Mouse (Mus musculus) forebrain, embryonic 13.5 days (tissue): ENCODE data around the gene Coq9. TPM values are rescaled to one million over a fixed set of nuclear protein-coding genes. Genes with fewer than 3 reads are reported as not detected.

Source experiments
- ATAC-seq: fragments of 200-750 bp; cut with Nextera tagmentation; 2 replicates; pipeline ENCODE4 v1.8.0; 2017
- H3K27ac ChIP-seq: fragments of 300-500 bp; sonication (generic); 2 replicates; pipeline ENCODE4 v1.5.1; 2015; ENCODE audit warnings: inconsistent platforms, mild to moderate bottlenecking, moderate library complexity
- H3K27me3 ChIP-seq: fragments of 300-500 bp; sonication (generic); 2 replicates; pipeline ENCODE4 v1.6.1; 2015; ENCODE audit warnings: mild to moderate bottlenecking, inconsistent platforms
- H3K36me3 ChIP-seq: fragments of 300-500 bp; sonication (generic); 2 replicates; pipeline ENCODE4 v1.6.1; 2015; ENCODE audit warnings: mild to moderate bottlenecking, inconsistent platforms; ENCODE audit not compliant: poor library complexity, severe bottlenecking
- H3K4me1 ChIP-seq: fragments of 300-500 bp; sonication (generic); 2 replicates; pipeline ENCODE4 v1.6.1; 2015; ENCODE audit warnings: inconsistent platforms
- H3K4me2 ChIP-seq: fragments of 300-500 bp; sonication (generic); 2 replicates; pipeline ENCODE4 v1.6.1; 2015; ENCODE audit warnings: inconsistent platforms, mild to moderate bottlenecking, moderate library complexity
- H3K4me3 ChIP-seq: fragments of 300-500 bp; sonication (generic); 2 replicates; pipeline ENCODE4 v1.5.1; 2015; ENCODE audit warnings: mild to moderate bottlenecking, inconsistent platforms
- H3K9ac ChIP-seq: fragments of 300-500 bp; sonication (generic); 2 replicates; pipeline ENCODE4 v1.6.1; 2015; ENCODE audit warnings: mild to moderate bottlenecking, inconsistent platforms
- H3K9me3 ChIP-seq: fragments of 300-500 bp; sonication (generic); replicated peaks from 2 replicates; pipeline ENCODE4 v1.6.1; 2016; ENCODE audit warnings: inconsistent platforms
- whole genome bisulfite sequencing: fragments of 180-500 bp; shearing (Covaris S2); methylation state at CpG from one replicate; pipeline ENCODE4 v1.1.7; 2015; 5-methylcytosine and 5-hydroxymethylcytosine counted together
- polyA plus RNA-seq: library from polyadenylated mRNA; unstranded; fragments of >200 nt; fragmentation: Nextera tagmentation; extraction: Ambion mirVana; gene quantifications from 2 replicates; pipeline ENCODE4 v1.2.1, GENCODE M21; 2015

Gene Coq9
- polyA plus RNA-seq, 1 experiment from 2014 or later: 55.0 TPM

DNA sequence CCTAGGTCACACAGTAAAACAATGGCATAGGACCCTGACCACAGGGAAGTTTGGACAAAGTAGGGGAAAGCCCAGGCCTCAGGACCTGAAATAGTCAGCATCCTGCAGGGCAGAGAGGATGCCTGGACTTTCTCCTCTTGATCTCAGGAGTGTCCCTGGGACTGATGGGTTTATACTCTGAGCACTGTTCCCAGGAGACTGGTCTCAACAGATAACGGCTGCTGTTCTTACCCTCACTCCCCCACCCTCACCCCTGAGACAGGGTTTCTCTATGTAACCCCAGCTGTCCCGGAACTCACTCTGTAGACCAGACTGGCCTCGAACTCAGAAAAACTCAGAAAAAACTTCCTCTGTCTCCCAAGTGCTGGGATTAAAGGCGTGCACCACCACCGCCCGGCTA, 29.7 kb upstream of the Coq9 start:
- Histone ChIP-seq H3K36me3 (no peaks in the 10 kb centered on the region), H3K4me3 (no peak overlapping the region)
- no peak for ATAC-seq

DNA sequence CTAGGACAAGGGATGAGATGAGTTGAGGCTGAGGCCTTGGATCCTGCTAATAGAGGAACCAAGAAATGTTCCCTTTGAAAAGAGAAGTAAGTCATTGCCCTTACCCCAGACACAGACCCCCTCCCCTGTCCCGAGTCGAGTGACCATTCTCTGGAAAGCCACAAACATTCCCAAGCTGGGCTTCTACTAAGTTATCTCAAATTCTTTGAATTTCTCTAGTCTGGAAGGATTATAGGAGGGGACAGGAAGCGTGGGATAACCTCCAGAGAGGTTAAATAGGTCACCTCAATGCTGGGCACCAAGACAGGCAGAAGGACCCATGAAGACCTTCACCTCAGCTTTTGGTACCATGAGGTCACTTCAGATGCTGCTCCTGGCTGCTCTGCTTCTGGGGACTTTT, 28.0 kb upstream of the Coq9 start, which contains the start of gene Ccl17:
TSS of gene Ccl17 (plus strand) at position 301 of the 400 bp plus-strand sequence.
- H3K36me3 ChIP-seq: no peaks in the 10 kb centered on the region
- no peak for ATAC-seq
- H3K27me3 ChIP-seq: no peaks in the 10 kb centered on the region
- peaks cover 6% of the 10 kb centered on the region; the same call in 1 of the 2 replicates for H3K4me1 ChIP-seq
- H3K4me3 ChIP-seq: no peak within 1 kb of the TSS
- no peaks in the 10 kb centered on the region for H3K9me3 ChIP-seq
- H3K27ac ChIP-seq: no peak within 1 kb of the TSS
- H3K4me2 ChIP-seq: no peak within 1 kb of the TSS
- 84% methylated on average over 3 of the region's 3 CpGs for WGBS
- H3K9ac ChIP-seq: no peak within 1 kb of the TSS

More for the DNA sequence above, 29.7 kb upstream of the Coq9 start:
- no peak overlapping the region for H3K4me2 ChIP-seq
- H3K27me3 ChIP-seq: no peaks in the 10 kb centered on the region
- H3K9ac ChIP-seq: no peak overlapping the region
- 86% methylated on average over 6 of the region's 6 CpGs for WGBS
- no peak overlapping the region for H3K27ac ChIP-seq
- H3K9me3 ChIP-seq: no peaks in the 10 kb centered on the region
- peaks cover 6% of the 10 kb centered on the region; the same call in 1 of the 2 replicates for H3K4me1 ChIP-seq

DNA sequence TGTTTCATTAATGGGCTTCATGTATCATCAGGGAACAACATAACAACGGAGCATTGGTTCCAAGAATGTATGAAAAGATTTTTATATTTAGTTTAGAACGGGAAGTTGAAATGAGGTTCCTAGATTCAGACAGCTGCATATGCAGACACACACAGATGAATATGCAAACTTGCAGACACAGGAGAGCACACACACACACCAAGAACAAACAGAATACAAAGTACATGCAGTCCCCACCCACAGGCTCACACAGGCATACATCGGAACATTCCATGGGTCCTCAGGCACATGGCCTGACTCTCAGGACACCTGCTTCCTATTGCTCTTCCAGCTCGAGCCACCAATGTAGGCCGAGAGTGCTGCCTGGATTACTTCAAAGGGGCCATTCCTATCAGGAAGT, 27.3 kb upstream of the Coq9 start:
- Histone ChIP-seq H3K36me3 (no peaks in the 10 kb centered on the region), H3K4me3 (no peak overlapping the region), H3K27me3 (no peaks in the 10 kb centered on the region), H3K27ac (no peak overlapping the region), H3K9ac (no peak overlapping the region), H3K4me2 (no peak overlapping the region), H3K9me3 (no peaks in the 10 kb centered on the region), H3K4me1 (peaks cover 6% of the 10 kb centered on the region; the same call in 1 of the 2 replicates)
- no peak for ATAC-seq
- 85% methylated on average over 5 of the region's 5 CpGs for WGBS

DNA sequence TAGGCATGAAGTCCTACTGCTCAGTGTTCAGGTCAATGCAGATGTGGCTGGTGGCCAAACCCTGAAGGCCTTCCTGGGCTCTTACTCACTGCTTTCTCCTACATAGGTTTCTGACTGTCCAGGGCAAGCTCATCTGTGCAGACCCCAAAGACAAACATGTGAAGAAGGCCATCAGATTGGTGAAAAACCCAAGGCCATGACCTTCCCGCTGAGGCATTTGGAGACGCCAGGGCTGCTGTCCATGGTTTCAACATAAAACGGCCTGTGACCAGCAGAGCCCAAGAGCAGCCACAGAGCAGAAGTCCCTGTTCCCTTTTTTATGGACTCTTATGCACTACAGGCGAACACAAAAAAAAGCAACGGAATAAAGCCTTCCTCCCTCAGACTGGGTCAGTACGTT, 26.5 kb upstream of the Coq9 start:
- no peak for ATAC-seq
- H3K36me3 ChIP-seq: no peaks in the 10 kb centered on the region

DNA sequence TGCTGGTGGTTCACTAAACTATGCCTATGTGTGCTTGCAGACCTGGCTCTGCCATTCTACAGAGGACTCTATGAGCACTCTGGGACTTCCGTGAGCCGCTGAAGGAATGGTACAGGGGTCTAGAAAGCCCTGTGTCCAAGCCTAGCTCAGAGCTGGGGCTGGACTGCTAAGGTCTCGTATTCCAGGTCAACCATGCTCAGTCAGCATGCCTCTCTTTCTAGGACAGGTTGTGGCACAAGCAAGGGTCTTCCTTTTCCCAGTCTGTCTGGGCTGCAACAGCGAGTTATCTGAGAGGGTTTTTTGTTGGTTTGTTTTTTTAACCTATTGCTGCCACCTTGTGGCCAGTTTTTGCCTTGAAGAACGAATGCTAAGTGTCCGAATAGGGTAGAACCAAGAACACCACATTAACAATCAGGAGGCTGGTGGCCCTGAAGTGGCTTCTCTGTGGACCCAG, 25.4 kb upstream of the Coq9 start:
- no peaks in the 10 kb centered on the region for H3K27me3 ChIP-seq
- peak overlapping the region; percentile 36 for H3K9ac ChIP-seq
- WGBS: 26% methylated on average over 6 of the region's 6 CpGs
- H3K4me2 ChIP-seq: peak overlapping the region; percentile 49
- H3K27ac ChIP-seq: peak overlapping the region; percentile 10; the same call in 1 of the 2 replicates
- H3K4me3 ChIP-seq: peak overlapping the region; percentile 26
- H3K9me3 ChIP-seq: no peaks in the 10 kb centered on the region
- peak; percentile 76 for ATAC-seq
- H3K4me1 ChIP-seq: peaks cover 6% of the 10 kb centered on the region; the same call in 1 of the 2 replicates
- H3K36me3 ChIP-seq: no peaks in the 10 kb centered on the region

More for the DNA sequence above, 26.5 kb upstream of the Coq9 start:
- Histone ChIP-seq H3K4me1 (peaks cover 6% of the 10 kb centered on the region; the same call in 1 of the 2 replicates), H3K9ac (no peak overlapping the region), H3K27ac (no peak overlapping the region), H3K9me3 (no peaks in the 10 kb centered on the region), H3K4me2 (no peak overlapping the region), H3K27me3 (no peaks in the 10 kb centered on the region), H3K4me3 (no peak overlapping the region)
- WGBS: 85% methylated on average over 6 of the region's 6 CpGs

DNA sequence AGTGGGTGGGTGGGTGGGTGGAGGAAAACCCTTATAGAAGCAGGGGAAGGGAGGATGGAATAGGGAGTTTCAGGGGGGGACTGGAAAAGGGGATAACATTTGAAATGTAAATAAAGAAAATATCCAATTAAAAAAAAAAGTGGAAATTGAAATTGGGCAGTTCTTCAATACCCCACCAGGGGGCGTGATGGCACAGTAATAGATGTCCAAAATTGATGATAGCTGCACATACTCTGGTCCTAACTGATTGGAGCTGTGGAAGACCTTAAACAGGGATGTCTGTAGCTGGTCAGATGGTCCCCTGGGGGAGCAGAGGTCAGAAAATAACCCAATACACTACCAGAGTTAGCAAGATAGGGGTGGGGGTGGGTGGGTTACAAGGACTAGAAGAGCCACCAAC, 23.6 kb upstream of the Coq9 start:
- no peak overlapping the region for H3K4me3 ChIP-seq
- H3K36me3 ChIP-seq: no peaks in the 10 kb centered on the region
- 0% methylated on average over 1 of the region's 1 CpGs for WGBS
- H3K9me3 ChIP-seq: no peaks in the 10 kb centered on the region
- H3K9ac ChIP-seq: no peak overlapping the region
- H3K27me3 ChIP-seq: no peaks in the 10 kb centered on the region
- ATAC-seq: no peak
- H3K4me1 ChIP-seq: peaks cover 6% of the 10 kb centered on the region; the same call in 1 of the 2 replicates
- no peak overlapping the region for H3K4me2 ChIP-seq
- H3K27ac ChIP-seq: no peak overlapping the region

DNA sequence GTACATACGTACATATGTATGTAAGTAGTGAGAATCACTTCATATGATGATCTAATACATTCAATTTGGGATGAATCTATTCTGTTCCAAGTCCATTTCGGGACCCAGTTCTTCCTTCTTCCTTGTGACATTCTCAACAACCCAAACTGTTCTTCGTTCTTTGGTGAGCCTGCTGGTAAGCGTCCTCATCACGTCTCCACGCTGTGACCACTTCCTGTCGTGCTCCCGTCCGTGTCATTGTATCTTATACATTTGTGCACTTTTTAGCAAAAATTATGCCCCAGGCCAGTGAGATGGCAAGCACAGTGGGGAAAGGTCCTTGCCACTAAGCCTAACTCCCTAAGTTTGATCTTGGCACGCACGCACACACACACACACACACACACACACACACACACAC, 20.2 kb upstream of the Coq9 start:
- no peak for ATAC-seq
- peaks cover 24% of the 10 kb centered on the region for H3K36me3 ChIP-seq
- no peaks in the 10 kb centered on the region for H3K9me3 ChIP-seq
- no peak overlapping the region for H3K4me3 ChIP-seq
- H3K4me2 ChIP-seq: no peak overlapping the region
- no peak overlapping the region for H3K27ac ChIP-seq
- H3K27me3 ChIP-seq: no peaks in the 10 kb centered on the region
- no peak overlapping the region for H3K9ac ChIP-seq
- no peaks in the 10 kb centered on the region for H3K4me1 ChIP-seq
- 93% methylated on average over 11 of the region's 11 CpGs for WGBS

DNA sequence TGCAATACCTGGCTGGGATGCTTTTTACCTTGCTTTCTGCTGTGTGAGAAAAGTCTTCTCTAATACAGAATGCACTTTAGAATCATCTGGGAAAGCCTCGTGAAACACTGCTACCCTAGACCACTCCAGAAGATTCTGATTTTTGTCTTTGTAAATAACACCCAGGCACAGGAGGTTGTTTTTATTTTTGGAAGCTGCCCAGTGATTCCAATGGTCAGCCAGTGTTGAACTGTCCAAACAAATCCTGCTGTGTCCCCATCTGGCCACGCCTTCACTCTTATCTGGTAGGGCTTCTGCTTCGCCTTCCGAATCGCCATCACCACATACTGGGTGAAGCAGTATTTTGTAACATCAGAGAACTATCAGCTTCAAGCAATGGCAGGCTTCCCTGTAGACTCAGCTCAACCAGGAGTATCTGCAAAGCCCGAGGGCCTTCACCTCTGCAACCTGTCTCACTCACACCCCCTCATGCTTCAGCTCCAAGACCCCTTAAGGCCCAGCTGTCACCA, 18.4 kb upstream of the Coq9 start:
- no peaks in the 10 kb centered on the region for H3K27me3 ChIP-seq
- no peaks in the 10 kb centered on the region for H3K9me3 ChIP-seq
- H3K36me3 ChIP-seq: peaks cover 41% of the 10 kb centered on the region
- H3K4me1 ChIP-seq: no peaks in the 10 kb centered on the region
- no peak overlapping the region for H3K4me3 ChIP-seq
- WGBS: 91% methylated on average over 6 of the region's 6 CpGs
- no peak overlapping the region for H3K27ac ChIP-seq
- ATAC-seq: no peak
- no peak overlapping the region for H3K4me2 ChIP-seq
- no peak overlapping the region for H3K9ac ChIP-seq

DNA sequence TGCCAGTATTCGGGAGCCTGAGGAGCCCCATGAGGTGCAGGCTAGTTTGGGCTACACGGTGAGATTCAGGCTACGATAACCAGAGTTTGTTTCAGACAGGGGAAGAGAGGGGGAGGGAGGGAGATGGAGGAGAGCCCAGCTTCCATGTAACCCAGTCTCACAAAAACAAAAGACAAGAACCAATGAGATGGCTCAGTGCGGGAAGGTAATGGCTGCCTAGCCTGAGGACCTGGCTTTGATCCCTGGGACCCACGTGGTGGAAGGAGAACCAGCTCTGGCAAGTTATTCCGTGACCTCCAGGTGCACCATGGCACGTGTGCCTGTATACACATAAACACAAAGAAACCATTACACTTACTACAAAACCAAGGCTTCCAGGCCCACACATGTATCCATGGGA, 17.6 kb upstream of the Coq9 start:
- Histone ChIP-seq H3K27ac (no peak overlapping the region), H3K4me2 (no peak overlapping the region), H3K9ac (no peak overlapping the region), H3K27me3 (no peaks in the 10 kb centered on the region), H3K9me3 (no peaks in the 10 kb centered on the region), H3K36me3 (peaks cover 49% of the 10 kb centered on the region), H3K4me3 (no peak overlapping the region), H3K4me1 (no peaks in the 10 kb centered on the region)
- WGBS: 92% methylated on average over 7 of the region's 7 CpGs
- ATAC-seq: no peak

DNA sequence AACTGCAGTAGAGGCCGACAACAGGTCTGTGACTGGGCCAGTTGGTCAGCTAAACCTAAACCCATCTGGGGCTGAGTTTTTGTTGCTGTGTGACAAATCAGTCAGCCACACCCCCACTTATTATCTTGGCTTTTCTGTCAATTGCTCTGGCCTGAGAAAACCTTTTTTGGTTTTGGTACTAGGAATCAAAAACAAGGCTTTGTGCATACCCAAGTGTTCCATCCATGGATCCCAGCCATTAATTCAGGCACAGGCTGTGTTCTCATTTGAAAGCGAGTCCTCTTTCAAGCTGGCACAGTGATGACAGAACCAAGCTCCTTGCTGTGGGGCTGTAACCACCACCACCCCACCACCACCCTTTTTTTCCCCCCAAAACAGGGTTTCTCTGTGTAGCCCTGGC, 16.7 kb upstream of the Coq9 start:
- Histone ChIP-seq H3K4me3 (no peak overlapping the region), H3K27me3 (no peaks in the 10 kb centered on the region), H3K36me3 (peaks cover 57% of the 10 kb centered on the region), H3K9me3 (no peaks in the 10 kb centered on the region), H3K9ac (no peak overlapping the region), H3K4me1 (no peaks in the 10 kb centered on the region), H3K4me2 (no peak overlapping the region), H3K27ac (no peak overlapping the region)
- no peak for ATAC-seq
- 92% methylated on average over 2 of the region's 2 CpGs for WGBS

DNA sequence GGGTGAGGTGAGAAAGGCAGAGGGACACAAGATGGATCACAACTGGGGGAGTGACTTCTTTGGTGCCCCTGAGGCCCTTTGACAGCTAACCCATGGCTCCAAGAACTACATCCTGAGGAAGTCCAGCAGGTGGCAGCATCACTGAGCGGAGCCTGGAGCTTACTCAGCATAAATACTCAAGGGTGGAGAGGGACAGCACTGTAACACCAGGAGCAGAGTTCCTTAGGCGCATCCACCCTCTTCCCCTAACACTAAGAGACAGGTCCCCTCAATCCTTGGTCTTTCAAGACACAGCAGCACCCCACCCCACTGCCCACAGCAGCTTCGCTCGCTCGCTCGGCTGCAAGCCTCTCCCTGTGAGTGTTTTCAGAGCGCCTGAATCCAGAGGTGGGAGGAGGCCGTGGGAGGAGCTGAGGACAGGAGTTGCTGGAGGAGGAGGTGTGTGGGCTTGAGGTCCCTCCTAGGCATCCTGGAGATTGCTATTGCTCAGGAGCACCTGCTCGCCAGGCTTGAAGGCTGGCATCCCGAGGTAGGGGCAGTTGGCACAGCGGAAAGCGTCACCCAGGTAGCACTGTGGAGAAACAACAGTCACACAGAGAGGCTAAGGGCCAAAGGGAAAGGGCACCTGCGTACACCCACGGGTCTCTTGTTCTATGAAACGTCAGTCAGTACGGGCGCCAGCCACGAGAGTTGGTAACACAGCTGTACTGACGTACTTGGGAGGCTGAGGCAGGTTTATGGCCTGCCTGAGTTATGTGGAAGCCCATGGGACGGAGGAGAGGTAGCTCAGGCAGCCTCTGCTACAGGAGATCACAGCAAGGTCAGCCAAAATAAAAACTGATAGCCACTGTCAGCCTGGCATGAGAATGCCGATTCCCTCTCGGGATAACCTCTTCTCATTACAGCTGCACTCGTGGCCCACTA, 15.2 kb upstream of the Coq9 start:
- 80% methylated on average over 23 of the region's 23 CpGs for WGBS
- H3K9ac ChIP-seq: no peak overlapping the region
- H3K4me2 ChIP-seq: no peak overlapping the region
- no peaks in the 10 kb centered on the region for H3K27me3 ChIP-seq
- H3K36me3 ChIP-seq: peaks cover 70% of the 10 kb centered on the region
- H3K4me3 ChIP-seq: no peak overlapping the region
- H3K4me1 ChIP-seq: no peaks in the 10 kb centered on the region
- no peak overlapping the region for H3K27ac ChIP-seq
- peak; percentile 61 for ATAC-seq
- no peaks in the 10 kb centered on the region for H3K9me3 ChIP-seq

DNA sequence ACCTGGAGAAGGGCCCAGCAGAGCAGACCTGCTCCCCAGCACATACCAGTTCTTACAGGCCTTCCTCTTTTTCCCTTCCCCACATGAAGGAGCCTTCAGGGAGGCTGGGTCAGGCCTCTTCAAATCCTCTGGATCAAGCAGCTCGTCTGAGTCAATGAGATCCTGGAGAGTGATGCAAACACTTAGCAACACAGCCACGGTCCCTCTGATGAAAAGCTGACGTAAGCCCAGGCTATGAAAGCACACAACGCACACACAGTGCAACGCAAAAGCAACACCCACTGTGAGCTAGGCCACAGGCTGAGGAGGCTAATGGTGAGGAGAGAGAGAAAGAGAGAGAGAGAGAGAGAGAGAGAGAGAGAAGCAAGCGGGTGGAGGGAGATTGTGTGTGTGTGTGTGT, 13.0 kb upstream of the Coq9 start:
- H3K4me2 ChIP-seq: no peak overlapping the region
- H3K4me1 ChIP-seq: no peaks in the 10 kb centered on the region
- H3K9me3 ChIP-seq: no peaks in the 10 kb centered on the region
- no peak for ATAC-seq
- no peaks in the 10 kb centered on the region for H3K27me3 ChIP-seq
- peaks cover 85% of the 10 kb centered on the region for H3K36me3 ChIP-seq
- H3K27ac ChIP-seq: no peak overlapping the region
- no peak overlapping the region for H3K4me3 ChIP-seq
- WGBS: 88% methylated on average over 6 of the region's 6 CpGs
- no peak overlapping the region for H3K9ac ChIP-seq
